Mouse (Mus musculus) heart, embryonic 14.5 days (tissue): ENCODE data around the gene Uba52. TPM values are rescaled to one million over a fixed set of nuclear protein-coding genes. Genes with fewer than 3 reads are reported as not detected.

ENCODE experiments used
- ATAC-seq: fragments of 200-750 bp; cut with Nextera tagmentation; 2 replicates; pipeline ENCODE4 v1.8.0; 2017; ENCODE audit warnings: low read depth, moderate TSS enrichment; ENCODE audit not compliant: insufficient number of reproducible peaks, insufficient read depth, low FRiP score
- H3K27ac ChIP-seq, 2 experiments: fragments of 200-500 bp in 1 of 2; fragments of 300-500 bp in 1 of 2; sonication (generic) in 1 of 2; replicated peaks in 1 of 2; 2 replicates each; pipeline ENCODE4 v1.5.1; 2012 to 2014; ENCODE audit warnings: low read depth in 2 of 2, low read length in 2 of 2, control low read depth in 1 of 2, mild to moderate bottlenecking in 1 of 2, mixed read lengths in 1 of 2; ENCODE audit not compliant: control insufficient read depth in 1 of 2, insufficient read depth in 1 of 2
- H3K27me3 ChIP-seq: fragments of 300-500 bp; sonication (generic); 2 replicates; pipeline ENCODE4 v1.6.1; 2014; ENCODE audit warnings: mild to moderate bottlenecking, low read length, control low read depth; ENCODE audit not compliant: control insufficient read depth, insufficient read depth
- H3K36me3 ChIP-seq: fragments of 300-500 bp; sonication (generic); 2 replicates; pipeline ENCODE4 v1.6.1; 2014; ENCODE audit warnings: mild to moderate bottlenecking, control low read depth, low read length, mixed read lengths; ENCODE audit not compliant: control insufficient read depth, insufficient read depth
- H3K4me1 ChIP-seq, 2 experiments: fragments of 200-500 bp in 1 of 2; fragments of 300-500 bp in 1 of 2; sonication (generic) in 1 of 2; 2 replicates each; pipeline ENCODE4 v1.6.1; 2012 to 2014; ENCODE audit warnings: low read length in 2 of 2, control low read depth in 1 of 2, mixed read lengths in 1 of 2; ENCODE audit not compliant: control insufficient read depth in 2 of 2, insufficient read depth in 2 of 2
- H3K4me2 ChIP-seq: fragments of 300-500 bp; sonication (generic); 2 replicates; pipeline ENCODE4 v1.6.1; 2014; ENCODE audit warnings: mild to moderate bottlenecking, low read length
- H3K4me3 ChIP-seq, 2 experiments: fragments of 200-500 bp in 1 of 2; fragments of 300-500 bp in 1 of 2; sonication (generic) in 1 of 2; 2 replicates each; pipeline ENCODE4 v1.5.1; 2012 to 2014; ENCODE audit warnings: low read length in 2 of 2, mild to moderate bottlenecking in 2 of 2, control low read depth in 1 of 2, low read depth in 1 of 2, moderate library complexity in 1 of 2; ENCODE audit not compliant: control insufficient read depth in 1 of 2, insufficient read depth in 1 of 2
- H3K9ac ChIP-seq: fragments of 300-500 bp; sonication (generic); 2 replicates; pipeline ENCODE4 v1.6.1; 2014; ENCODE audit warnings: mild to moderate bottlenecking, low read length
- H3K9me3 ChIP-seq: fragments of 300-500 bp; sonication (generic); 2 replicates; pipeline ENCODE4 v1.6.1; 2016; ENCODE audit warnings: low read length, control low read depth; ENCODE audit not compliant: control insufficient read depth
- WGBS: fragments of 180-500 bp; shearing (Covaris S2); extraction: QIAGEN DNeasy Blood & Tissue Kit; methylation state at CpG from one replicate; pipeline ENCODE4 v1.1.7; 2014; 5-methylcytosine and 5-hydroxymethylcytosine counted together
- polyA plus RNA-seq: library from polyadenylated mRNA; unstranded; fragments of >200 nt; fragmentation: Nextera tagmentation; extraction: Ambion mirVana; gene quantifications from 2 replicates; pipeline ENCODE4 v1.2.1, GENCODE M21; 2014

The Uba52 gene
- polyA plus RNA-seq, 1 experiment from 2014 or later, result 1,040 TPM

GRCm38 (mm10) chr8:70540013-70540506 is 29.5 kb upstream of the Uba52 start:
- peaks cover 21% of the 10 kb centered on the region for H3K36me3 ChIP-seq
- peaks cover 15 to 32% of the 10 kb centered on the region in 2 experiments for H3K4me1 ChIP-seq
- ATAC-seq, result no peak
- no peaks in the 10 kb centered on the region for H3K27me3 ChIP-seq
- WGBS, result 5% methylated on average over 4 of the region's 4 CpGs
- peak overlapping the region; percentile 96 for H3K9ac ChIP-seq
- peak overlapping the region; percentile 77 to 97; a peak in 3 of 4 replicates for H3K27ac ChIP-seq
- H3K4me3 ChIP-seq, result peak overlapping the region; percentile 83
- no peaks in the 10 kb centered on the region for H3K9me3 ChIP-seq
- peak overlapping the region; percentile 98 for H3K4me2 ChIP-seq

DNA sequence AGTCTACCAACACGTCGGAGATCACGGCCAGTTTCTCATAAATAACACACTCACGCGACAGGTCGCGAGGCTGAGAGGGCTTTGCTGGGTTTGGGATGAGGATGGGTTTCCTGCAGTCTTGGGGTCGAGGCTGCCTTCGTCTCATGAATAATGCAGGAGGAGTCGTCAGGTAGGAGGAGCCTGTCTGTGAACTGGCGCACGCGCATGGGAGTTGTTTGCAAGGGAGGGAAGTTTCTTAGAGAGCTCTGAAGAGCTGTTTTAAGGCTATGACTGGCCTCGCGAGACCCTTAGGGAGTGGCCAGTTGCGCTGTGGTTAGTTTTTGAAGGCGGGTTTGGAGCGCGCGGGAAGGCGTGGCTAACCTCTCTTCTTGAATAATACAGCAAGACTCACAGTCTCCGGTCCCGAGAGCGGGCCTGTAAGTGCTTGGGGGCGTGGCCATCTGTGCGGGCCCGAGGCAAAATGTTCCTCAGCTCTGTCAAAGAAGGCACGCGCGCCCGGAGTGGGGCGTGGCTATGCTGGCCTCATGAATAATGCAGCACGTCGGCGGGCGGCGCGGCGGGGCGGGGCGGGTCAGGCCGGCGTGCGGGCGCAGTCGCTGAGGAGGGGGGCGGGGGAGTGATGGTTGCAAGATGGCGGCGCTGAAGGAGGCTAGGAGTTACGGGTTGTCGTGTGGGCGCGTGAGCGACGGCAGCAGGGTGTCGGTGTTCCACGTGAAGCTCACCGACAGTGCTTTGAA is 28.6 kb upstream of the Uba52 start, which contains the start of gene Ell:
Gene Ell (plus strand): TSS at position 381 of the 737 bp plus-strand sequence.
- peak within 1 kb of the TSS; percentile 97 to 100 for H3K27ac ChIP-seq
- H3K9ac ChIP-seq, result peak within 1 kb of the TSS; percentile 96
- peak within 1 kb of the TSS; percentile 83 for H3K4me3 ChIP-seq
- peaks cover 15 to 33% of the 10 kb centered on the region in 2 experiments for H3K4me1 ChIP-seq
- peak; percentile 89 for ATAC-seq
- under 1% methylated on average over 57 of the region's 58 CpGs for WGBS
- no peaks in the 10 kb centered on the region for H3K9me3 ChIP-seq
- H3K27me3 ChIP-seq, result no peaks in the 10 kb centered on the region
- peaks cover 29% of the 10 kb centered on the region for H3K36me3 ChIP-seq
- H3K4me2 ChIP-seq, result peak within 1 kb of the TSS; percentile 98

DNA sequence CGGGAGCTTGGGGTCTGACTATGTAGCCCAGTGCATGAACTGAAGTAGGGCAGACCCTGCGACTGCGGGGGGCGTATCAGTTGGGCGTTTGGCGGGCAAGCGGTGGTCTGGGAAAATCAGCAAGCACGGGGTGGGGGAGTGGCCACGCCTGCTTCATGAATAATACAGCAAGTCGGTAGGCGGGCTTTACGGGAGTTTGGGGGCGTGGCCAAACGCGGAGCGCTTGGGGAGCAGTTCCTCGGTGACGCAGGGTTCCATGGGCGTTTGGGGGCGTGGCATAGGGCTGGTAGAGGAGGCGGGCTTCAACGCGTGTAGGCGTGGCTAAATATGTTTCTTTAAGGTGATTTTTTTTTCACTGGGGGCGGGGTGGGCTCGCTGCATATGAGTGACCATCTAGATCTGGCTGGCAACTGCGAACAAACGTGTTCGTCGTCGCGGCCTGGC is 28.1 kb upstream of the Uba52 start:
- peak overlapping the region; percentile 97 to 100 for H3K27ac ChIP-seq
- under 1% methylated on average over 32 of the region's 32 CpGs for WGBS
- H3K36me3 ChIP-seq, result peaks cover 35% of the 10 kb centered on the region
- H3K4me2 ChIP-seq, result peak overlapping the region; percentile 98
- peaks cover 15 to 30% of the 10 kb centered on the region in 2 experiments for H3K4me1 ChIP-seq
- no peaks in the 10 kb centered on the region for H3K27me3 ChIP-seq
- peak; percentile 74 for ATAC-seq
- no peaks in the 10 kb centered on the region for H3K9me3 ChIP-seq
- peak overlapping the region; percentile 96 for H3K9ac ChIP-seq
- peak overlapping the region; percentile 83 for H3K4me3 ChIP-seq

- H3K4me2 ChIP-seq, result peak overlapping the region; percentile 98
- H3K9ac ChIP-seq, result peak overlapping the region; percentile 70
- H3K4me3 ChIP-seq, result peak overlapping the region; percentile 45 to 83
- peaks cover 41% of the 10 kb centered on the region for H3K36me3 ChIP-seq
- peak overlapping the region; percentile 28 to 76 for H3K27ac ChIP-seq
- no peak for ATAC-seq
- no peaks in the 10 kb centered on the region for H3K9me3 ChIP-seq
- 14% methylated on average over 24 of the region's 24 CpGs for WGBS
- H3K4me1 ChIP-seq, result peaks cover 15 to 30% of the 10 kb centered on the region in 2 experiments
- no peaks in the 10 kb centered on the region for H3K27me3 ChIP-seq
Observed at GRCm38 (mm10) chr8:70538024-70538579, 27.5 kb upstream of the Uba52 start.

DNA sequence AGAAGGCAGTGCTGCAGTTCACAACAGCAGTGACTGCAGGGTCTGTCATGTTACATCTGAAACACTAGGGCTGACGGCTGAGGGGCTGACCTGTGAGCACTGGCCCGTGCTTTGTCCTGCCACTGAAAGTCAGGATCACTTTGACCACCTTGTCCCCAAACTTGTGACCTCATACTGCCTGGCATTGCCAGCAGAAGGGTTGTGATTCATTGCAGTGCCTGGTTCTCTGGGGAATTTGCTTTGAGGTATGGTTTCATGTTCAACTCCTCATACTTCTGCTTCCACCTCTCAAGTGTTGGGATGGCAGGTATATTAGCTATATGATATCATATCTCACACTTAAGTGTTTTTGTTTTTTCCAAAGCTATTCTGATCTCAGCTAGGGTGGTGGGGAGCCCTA is 25.1 kb upstream of the Uba52 start:
- H3K9ac ChIP-seq, result no peak overlapping the region
- no peak overlapping the region for H3K4me2 ChIP-seq
- peaks cover 63% of the 10 kb centered on the region for H3K36me3 ChIP-seq
- H3K9me3 ChIP-seq, result no peaks in the 10 kb centered on the region
- no peaks in the 10 kb centered on the region for H3K27me3 ChIP-seq
- no peak overlapping the region for H3K4me3 ChIP-seq
- ATAC-seq, result no peak
- WGBS, result 66% methylated on average over 2 of the region's 2 CpGs
- H3K27ac ChIP-seq, result no peak overlapping the region
- peaks cover 9 to 18% of the 10 kb centered on the region in 2 experiments; a peak in 3 of 4 replicates for H3K4me1 ChIP-seq

DNA sequence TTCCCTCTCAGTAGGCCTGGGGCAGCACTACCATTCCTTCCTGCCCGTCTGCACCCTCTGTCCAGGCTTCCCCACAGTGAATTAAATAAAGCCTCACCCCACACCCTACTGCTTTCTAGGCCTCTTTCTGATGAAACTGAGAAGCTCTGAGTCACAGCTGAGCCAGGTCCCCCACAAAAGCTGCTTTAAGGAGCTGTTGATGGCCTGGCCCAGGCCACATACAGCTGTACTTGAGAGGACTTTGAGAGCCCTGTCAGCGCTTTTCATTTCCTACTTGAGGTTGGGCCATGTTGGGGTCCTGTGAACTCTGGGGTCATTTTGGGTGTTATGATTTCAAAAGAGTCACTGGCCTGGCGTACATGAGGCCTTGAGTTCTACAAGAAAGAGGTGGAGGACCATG is 24.6 kb upstream of the Uba52 start:
- 56% methylated on average over 3 of the region's 3 CpGs for WGBS
- H3K27me3 ChIP-seq, result no peaks in the 10 kb centered on the region
- no peak overlapping the region for H3K4me3 ChIP-seq
- no peak overlapping the region; the same call in 1 of the 2 replicates for H3K9ac ChIP-seq
- ATAC-seq, result no peak
- no peak overlapping the region for H3K4me2 ChIP-seq
- peaks cover 68% of the 10 kb centered on the region for H3K36me3 ChIP-seq
- peaks cover 4 to 13% of the 10 kb centered on the region in 2 experiments; a peak in 3 of 4 replicates for H3K4me1 ChIP-seq
- H3K27ac ChIP-seq, result no peak overlapping the region
- H3K9me3 ChIP-seq, result no peaks in the 10 kb centered on the region

GRCm38 (mm10) chr8:70534281-70534680 is 23.7 kb upstream of the Uba52 start:
- Histone ChIP-seq H3K36me3 (peaks cover 75% of the 10 kb centered on the region), H3K27ac (no peak overlapping the region), H3K9me3 (no peaks in the 10 kb centered on the region), H3K4me3 (no peak overlapping the region), H3K4me2 (no peak overlapping the region), H3K4me1 (peaks cover 2 to 15% of the 10 kb centered on the region in 2 experiments; a peak in 3 of 4 replicates), H3K27me3 (no peaks in the 10 kb centered on the region), H3K9ac (no peak overlapping the region)
- 91% methylated on average over 12 of the region's 12 CpGs for WGBS
- ATAC-seq, result no peak
